Mouse (Mus musculus): ENCODE results near the gene Ift57.

GRCm38 (mm10) chr16:49720671-49721070 is 21.6 kb downstream of the Ift57 start:
- TF ChIP-seq CTCF (IDR thresholded peaks at IDR 0.05; ENCODE audit: low read depth) (no peak), EP300 (IDR thresholded peaks at IDR 0.05; ENCODE audit: low read depth) (no peak)

All from liver, embryonic 14.5 days (tissue).